Mouse (Mus musculus): ENCODE measurements around the gene Tmem141.
A peak's percentile ranks its signal among the peaks of the same experiment; 100 is the strongest.

Gene Tmem141

DNA sequence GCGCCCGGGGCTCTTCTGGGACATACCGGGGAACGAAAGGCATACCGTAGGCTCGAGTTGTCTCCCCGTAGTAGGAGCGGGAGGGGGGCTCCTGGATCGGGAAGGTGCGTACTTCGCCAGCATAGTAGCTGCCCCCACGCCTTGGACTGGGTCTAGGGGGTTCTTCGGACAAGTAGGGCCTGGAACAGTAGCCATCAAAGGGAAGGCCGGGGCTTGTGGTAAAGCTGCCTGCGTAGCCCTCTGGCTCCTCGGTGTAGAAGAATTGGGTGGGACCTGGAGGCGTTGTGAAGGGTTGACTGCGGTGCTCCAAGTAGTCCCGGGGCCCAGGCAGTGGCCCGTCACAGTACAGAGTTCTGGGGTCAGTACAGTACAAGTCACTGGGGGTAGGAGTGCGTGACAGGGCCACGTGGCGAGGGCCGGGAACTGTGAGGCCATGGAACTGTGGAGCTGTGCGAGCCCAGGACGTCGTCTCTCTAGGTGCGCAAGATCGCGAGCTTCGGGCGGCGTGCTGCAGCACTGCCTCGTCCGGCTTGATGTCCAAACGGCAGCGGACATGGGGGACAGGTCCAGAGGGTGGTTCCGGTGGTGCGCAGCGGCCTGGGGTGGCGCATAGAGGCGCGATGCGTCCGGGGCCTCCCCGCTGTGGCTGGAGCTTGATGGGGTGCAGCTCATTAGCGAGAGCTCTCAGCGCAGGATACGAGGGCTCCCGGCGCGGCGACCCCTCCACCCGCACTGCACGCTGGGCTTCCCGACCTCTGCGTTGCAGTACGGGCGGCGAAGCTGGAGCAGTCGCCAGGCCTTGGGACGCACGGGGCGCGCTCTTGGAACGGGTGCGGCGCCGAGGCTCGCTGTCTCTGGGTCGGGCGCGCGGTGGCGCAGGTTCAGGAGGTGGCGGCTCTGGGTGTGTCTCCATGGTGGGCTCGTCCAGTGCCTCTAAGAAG, 42.7 kb downstream of the Tmem141 start:
- DNase-seq (ENCODE audit: inconsistent age in 2 of 2, low spot score in 1 of 2) = peak in 1 of 2 experiments; percentile 48

DNA sequence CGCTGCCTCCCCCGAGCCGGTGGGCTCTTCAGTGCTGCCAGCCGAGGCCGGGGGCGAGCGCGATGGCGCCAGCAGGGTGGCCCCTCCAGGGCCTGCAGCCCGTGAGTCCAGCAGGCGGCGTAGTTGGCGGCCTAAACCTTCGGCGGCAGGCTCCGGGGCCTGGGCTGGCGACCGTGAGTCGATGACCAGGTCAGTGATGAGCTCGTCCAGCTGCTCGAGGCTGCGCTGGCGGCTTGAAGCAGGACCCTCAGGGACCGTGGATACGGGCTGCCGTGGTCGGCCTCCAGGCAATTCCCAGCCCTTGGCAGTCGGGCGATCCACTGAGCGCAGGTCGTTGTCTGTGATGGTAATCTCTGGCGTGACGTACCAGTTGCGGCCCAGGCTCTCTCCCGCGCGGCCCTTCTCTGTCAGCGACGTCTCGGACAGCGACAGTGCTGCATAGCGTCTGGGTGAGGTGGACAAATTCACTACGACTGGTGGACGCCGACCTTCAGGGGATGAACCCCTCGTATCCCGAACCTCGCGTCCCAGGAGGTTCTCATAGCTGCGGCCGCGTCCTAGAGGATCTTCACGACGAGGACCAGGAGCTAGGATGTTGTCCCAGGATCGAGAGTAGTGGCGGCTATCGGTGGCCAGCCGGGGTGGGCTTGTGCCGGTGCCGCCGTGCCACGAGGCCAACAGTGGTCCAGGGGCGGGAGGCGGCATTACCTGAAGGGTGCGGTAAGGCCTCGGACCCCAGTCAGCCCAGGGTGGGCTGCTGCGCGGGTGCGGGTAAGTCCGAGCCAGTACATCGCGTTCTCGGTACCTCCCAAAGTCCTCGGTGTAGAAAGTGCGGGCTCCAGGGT, 43.6 kb downstream of the Tmem141 start:
- DNase-seq (ENCODE audit: inconsistent age in 2 of 2, low spot score in 1 of 2) = peak in 1 of 2 experiments; percentile 65

GRCm38 (mm10) chr2:25576965-25577891, 44.6 kb downstream of the Tmem141 start:
- peak in 1 of 2 experiments; percentile 36 for DNase-seq (ENCODE audit: inconsistent age in 2 of 2, low spot score in 1 of 2)

DNA sequence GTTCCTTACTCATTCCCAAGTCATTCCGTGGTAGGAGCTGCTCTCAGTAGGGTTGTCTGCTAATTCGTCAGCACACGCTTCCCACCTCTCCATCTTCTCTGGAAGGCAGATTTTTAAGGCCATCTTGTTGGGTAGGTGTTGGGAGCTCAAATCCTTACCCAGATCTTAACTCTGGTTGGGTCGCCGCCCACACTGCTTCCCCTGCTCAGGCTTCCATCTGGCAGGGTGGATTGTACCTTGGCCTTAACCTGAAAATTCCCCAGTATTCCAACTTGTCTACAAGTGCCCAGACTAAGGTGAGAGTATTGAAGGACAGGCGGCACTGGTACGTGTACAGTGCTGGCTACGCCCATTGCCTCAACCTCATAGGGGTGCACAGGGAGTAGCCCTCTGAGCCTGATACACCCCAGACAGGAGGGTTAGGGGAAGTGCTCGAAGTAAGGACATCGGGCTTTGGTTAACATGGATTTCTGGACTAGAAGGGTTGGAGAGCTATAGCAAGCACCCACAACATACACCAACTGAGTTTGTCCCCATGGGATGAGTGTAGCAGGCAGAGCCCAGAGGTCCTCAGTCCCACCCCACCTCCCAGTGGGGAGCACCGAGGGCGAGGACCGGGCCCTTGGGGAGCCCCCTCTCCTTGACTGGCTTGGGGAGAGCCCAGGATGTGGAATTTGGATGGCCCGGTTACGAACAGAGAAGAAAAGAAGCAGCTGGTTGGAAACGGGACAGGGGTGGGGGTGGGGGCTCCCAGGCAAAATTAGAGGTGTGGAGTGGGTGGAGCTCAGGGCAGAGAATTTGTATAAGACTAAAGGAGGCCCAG, 45.6 kb downstream of the Tmem141 start:
- no peak for DNase-seq (ENCODE audit: inconsistent age in 2 of 2, low spot score in 1 of 2)

DNA sequence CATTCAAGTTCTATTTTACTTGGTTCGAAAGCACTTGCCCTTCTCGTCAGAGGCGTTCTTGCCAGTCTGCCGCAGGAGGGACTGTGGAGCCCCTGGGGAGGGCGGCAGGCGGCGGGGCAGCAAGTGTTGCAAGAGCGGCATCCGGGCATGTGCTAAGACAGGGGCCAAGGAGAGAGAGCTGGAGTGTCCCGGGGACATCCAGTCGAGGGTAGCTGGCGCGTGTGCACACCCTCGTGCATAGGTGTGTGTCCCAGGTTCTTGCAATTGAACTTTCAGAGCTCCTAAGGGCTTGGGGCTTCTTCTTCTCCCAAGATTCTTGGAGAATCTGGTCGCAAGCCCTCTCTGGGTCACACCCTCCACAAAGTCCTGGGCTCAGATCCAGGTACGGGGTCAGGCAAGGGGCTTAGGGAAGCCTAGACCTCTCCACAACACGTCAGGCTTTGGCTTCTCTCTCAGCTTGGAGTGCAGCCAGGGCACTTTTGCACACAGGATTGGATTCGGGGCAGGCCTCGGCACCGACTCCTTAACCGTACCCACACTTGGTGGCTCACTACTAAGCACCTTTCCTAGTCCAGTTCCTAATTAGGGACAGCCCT, 46.3 kb downstream of the Tmem141 start:
- DNase-seq (ENCODE audit: inconsistent age in 2 of 2, low spot score in 1 of 2) = peak in 1 of 2 experiments; percentile 83

GRCm38 (mm10) chr2:25574579-25575431, 47.0 kb downstream of the Tmem141 start, which contains the start of the genes Mamdc4 and Phpt1:
Mamdc4 (minus strand) TSS chr2:25574845.
Phpt1 (minus strand) TSS chr2:25575224.
- DNase-seq (ENCODE audit: inconsistent age in 2 of 2, low spot score in 1 of 2) = peak; percentile 97 to 100

DNA sequence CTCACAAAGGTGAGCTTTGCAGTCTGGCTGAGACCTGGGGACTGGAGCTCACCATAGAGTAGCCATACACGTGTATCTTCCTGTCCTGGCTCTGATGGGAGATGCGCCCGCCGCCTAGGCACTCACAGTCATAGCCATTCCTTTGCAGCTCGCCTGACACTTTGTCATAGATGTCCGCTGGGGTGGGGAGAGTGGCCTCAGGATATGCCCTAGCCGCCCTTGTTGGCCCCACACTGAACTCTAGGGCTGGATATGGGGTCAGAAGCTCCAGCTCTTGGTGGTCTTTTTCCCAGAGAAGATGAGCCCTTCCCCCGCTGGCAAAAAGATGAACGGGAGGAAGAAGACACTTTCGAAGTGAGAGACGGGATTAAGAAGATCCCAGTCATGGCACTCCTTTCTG, 47.7 kb downstream of the Tmem141 start:
- DNase-seq (ENCODE audit: inconsistent age in 2 of 2, low spot score in 1 of 2) = no peak

GRCm38 (mm10) chr2:25573068-25573467, 48.7 kb downstream of the Tmem141 start:
- DNase-seq (ENCODE audit: inconsistent age in 2 of 2, low spot score in 1 of 2) = no peak

- DNase-seq (ENCODE audit: inconsistent age in 2 of 2, low spot score in 1 of 2) = no peak
Observed at GRCm38 (mm10) chr2:25571221-25571620, 50.6 kb downstream of the Tmem141 start.
